Comparison of ENCODE assay signal across 8 mouse cellular contexts in genomic region chr5:137746282-137746850, GRCm38 (mm10). TPM values are rescaled to one million over a fixed set of nuclear protein-coding genes. Genes with fewer than 3 reads are reported as not detected.
A peak's percentile ranks its signal among the peaks of the same experiment; 100 is the strongest.
DNase-seq lines count a peak whose midpoint lies in the region; ATAC-seq and TF ChIP-seq lines count a peak whose summit lies in the region.

No protein-coding gene starts in this region.

- H3K36me3 ChIP-seq in embryonic facial prominence, embryonic 10.5 days (replicated peaks) = peaks cover 20% of the 10 kb centered on the region
- peaks cover 18% of the 10 kb centered on the region for H3K36me3 ChIP-seq in heart, embryonic 12.5 days
- H3K36me3 ChIP-seq in spleen, adult 2 months (ENCODE audit: control insufficient read depth, insufficient read depth, low read length) = peaks cover 5% of the 10 kb centered on the region

- under 1% methylated on average over 20 of the region's 20 CpGs for WGBS in embryonic facial prominence, embryonic 10.5 days
- 0% methylated on average over 20 of the region's 20 CpGs for WGBS in heart, embryonic 12.5 days
- under 1% methylated on average over 20 of the region's 20 CpGs for WGBS in spleen, adult 2 months

- H3K4me3 ChIP-seq in embryonic facial prominence, embryonic 10.5 days = peak overlapping the region; percentile 88
- peak overlapping the region; percentile 92 for H3K4me3 ChIP-seq in heart, embryonic 12.5 days
- peak overlapping the region; percentile 90 for H3K4me3 ChIP-seq in spleen, adult 2 months (ENCODE audit: extremely low read depth, insufficient read depth, insufficient read length)

- DNase-seq in urinary bladder, adult 2 months (ENCODE audit: low spot score) = peak; percentile 60
- DNase-seq in urinary bladder, postnatal 10 days (ENCODE audit: low spot score) = no peak
- DNase-seq in embryonic facial prominence, embryonic 10.5 days (ENCODE audit: low spot score) = peak; percentile 81
- peak; percentile 85 for DNase-seq in kidney, postnatal 10 days
- DNase-seq in spleen, adult 2 months (ENCODE audit: low read depth in 1 of 2, low spot score in 2 of 2) = peak in 1 of 2 experiments; percentile 65
- DNase-seq in layer of hippocampus, adult 9-11 months = no peak

- no peaks in the 10 kb centered on the region for H3K9me3 ChIP-seq in embryonic facial prominence, embryonic 10.5 days
- H3K9me3 ChIP-seq in heart, embryonic 12.5 days (replicated peaks) = no peaks in the 10 kb centered on the region

- peaks cover 49% of the 10 kb centered on the region for H3K4me1 ChIP-seq in embryonic facial prominence, embryonic 10.5 days
- H3K4me1 ChIP-seq in heart, embryonic 12.5 days (replicated peaks) = peaks cover 45% of the 10 kb centered on the region
- H3K4me1 ChIP-seq in spleen, adult 2 months (ENCODE audit: control insufficient read depth, insufficient read depth, insufficient read length) = peaks cover 17% of the 10 kb centered on the region

- H3K27me3 ChIP-seq in embryonic facial prominence, embryonic 10.5 days (replicated peaks; ENCODE audit: low read depth, poor library complexity, severe bottlenecking) = no peaks in the 10 kb centered on the region
- no peaks in the 10 kb centered on the region for H3K27me3 ChIP-seq in heart, embryonic 12.5 days (replicated peaks)
- H3K27me3 ChIP-seq in spleen, adult 2 months (ENCODE audit: control insufficient read depth, insufficient read depth, low read length) = no peaks in the 10 kb centered on the region; the same call in 1 of the 2 replicates

- peak; percentile 67 for ATAC-seq in heart, embryonic 12.5 days (ENCODE audit: insufficient number of reproducible peaks, low FRiP score)
- peak; percentile 22; the same call in 1 of the 2 replicates for ATAC-seq in megakaryocyte, adult 5-6 weeks (ENCODE audit: poor library complexity, severe bottlenecking)

- no peak for TF ChIP-seq POLR2A in spleen, adult 2 months (IDR thresholded peaks at IDR 0.05; ENCODE audit: low read depth, low read length)

- peak overlapping the region; percentile 99 for H3K4me2 ChIP-seq in heart, embryonic 12.5 days

- no peak for TF ChIP-seq CTCF in spleen, adult 2 months (IDR thresholded peaks at IDR 0.05; ENCODE audit: extremely low read depth, insufficient read depth, insufficient read length, insufficient replicate concordance)

- peak overlapping the region; percentile 93 for H3K27ac ChIP-seq in embryonic facial prominence, embryonic 10.5 days (replicated peaks)
- peak overlapping the region; percentile 99 for H3K27ac ChIP-seq in heart, embryonic 12.5 days (ENCODE audit: poor library complexity, severe bottlenecking)
- peak overlapping the region; percentile 99 for H3K27ac ChIP-seq in spleen, adult 2 months (ENCODE audit: insufficient read depth, low read length)

- peak overlapping the region; percentile 99 for H3K9ac ChIP-seq in heart, embryonic 12.5 days

RNA-seq across cellular contexts. Expression of gene Tsc22d4, which starts 0.8 kb away (rescaled TPM):
- polyA plus RNA-seq in urinary bladder, adult 2 months (2012; rRNA removed) = 68.8 and 109 TPM in 2 replicates
- 89.8 and 94.3 TPM in 2 replicates for polyA plus RNA-seq in embryonic facial prominence, embryonic 10.5 days (2016; fragmentation: Nextera tagmentation; extraction: Ambion mirVana)
- polyA plus RNA-seq in heart, embryonic 12.5 days (2016; fragmentation: Nextera tagmentation; extraction: Ambion mirVana) = 144 and 154 TPM in 2 replicates
- total RNA-seq in megakaryocyte, adult 5-6 weeks (2015) = 55.9 and 74.7 TPM in 2 replicates
- total RNA-seq in megakaryocyte, adult 5-6 weeks (2017) = 112 and 113 TPM in 2 replicates
- polyA plus RNA-seq in spleen, adult 2 months (2012; rRNA removed) = 133 and 180 TPM in 2 replicates

RNA-seq across cellular contexts. Expression of gene Nyap1, which starts 5.0 kb away (rescaled TPM):
- 6.7 and 7.6 TPM in 2 replicates for polyA plus RNA-seq in urinary bladder, adult 2 months (2012; rRNA removed)
- 3.0 and 3.6 TPM in 2 replicates for polyA plus RNA-seq in embryonic facial prominence, embryonic 10.5 days (2016; fragmentation: Nextera tagmentation; extraction: Ambion mirVana)
- 1.2 and 1.7 TPM in 2 replicates for polyA plus RNA-seq in heart, embryonic 12.5 days (2016; fragmentation: Nextera tagmentation; extraction: Ambion mirVana)
- total RNA-seq in megakaryocyte, adult 5-6 weeks (2015) = 0.21 and 0.27 TPM in 2 replicates
- total RNA-seq in megakaryocyte, adult 5-6 weeks (2017) = 0.84 and 1.1 TPM in 2 replicates
- 1.2 and 1.9 TPM in 2 replicates for polyA plus RNA-seq in spleen, adult 2 months (2012; rRNA removed)

RNA-seq across cellular contexts. Expression of gene Ppp1r35, which starts 32.3 kb away (rescaled TPM):
- 20.1 and 26.6 TPM in 2 replicates for polyA plus RNA-seq in urinary bladder, adult 2 months (2012; rRNA removed)
- 47.9 and 49.1 TPM in 2 replicates for polyA plus RNA-seq in embryonic facial prominence, embryonic 10.5 days (2016; fragmentation: Nextera tagmentation; extraction: Ambion mirVana)
- 28.0 and 31.8 TPM in 2 replicates for polyA plus RNA-seq in heart, embryonic 12.5 days (2016; fragmentation: Nextera tagmentation; extraction: Ambion mirVana)
- total RNA-seq in megakaryocyte, adult 5-6 weeks (2015) = 48.6 and 55.3 TPM in 2 replicates
- total RNA-seq in megakaryocyte, adult 5-6 weeks (2017) = 34.1 and 40.1 TPM in 2 replicates
- polyA plus RNA-seq in spleen, adult 2 months (2012; rRNA removed) = 43.9 and 55.3 TPM in 2 replicates

RNA-seq across cellular contexts. Expression of gene Mepce, which starts 41.1 kb away (rescaled TPM):
- 33.9 and 39.3 TPM in 2 replicates for polyA plus RNA-seq in urinary bladder, adult 2 months (2012; rRNA removed)
- 9.1 and 11.5 TPM in 2 replicates for polyA plus RNA-seq in embryonic facial prominence, embryonic 10.5 days (2016; fragmentation: Nextera tagmentation; extraction: Ambion mirVana)
- polyA plus RNA-seq in heart, embryonic 12.5 days (2016; fragmentation: Nextera tagmentation; extraction: Ambion mirVana) = 8.8 and 11.0 TPM in 2 replicates
- total RNA-seq in megakaryocyte, adult 5-6 weeks (2015) = 20.9 and 24.0 TPM in 2 replicates
- 16.2 and 22.8 TPM in 2 replicates for total RNA-seq in megakaryocyte, adult 5-6 weeks (2017)
- polyA plus RNA-seq in spleen, adult 2 months (2012; rRNA removed) = 36.9 and 44.4 TPM in 2 replicates

RNA-seq across cellular contexts. Expression of gene Zcwpw1, which starts 41.2 kb away (rescaled TPM):
- polyA plus RNA-seq in urinary bladder, adult 2 months (2012; rRNA removed) = 3.3 and 5.0 TPM in 2 replicates
- 14.5 and 17.5 TPM in 2 replicates for polyA plus RNA-seq in embryonic facial prominence, embryonic 10.5 days (2016; fragmentation: Nextera tagmentation; extraction: Ambion mirVana)
- polyA plus RNA-seq in heart, embryonic 12.5 days (2016; fragmentation: Nextera tagmentation; extraction: Ambion mirVana) = 10.9 and 11.4 TPM in 2 replicates
- total RNA-seq in megakaryocyte, adult 5-6 weeks (2015) = 6.4 and 10.0 TPM in 2 replicates
- 16.1 and 18.1 TPM in 2 replicates for total RNA-seq in megakaryocyte, adult 5-6 weeks (2017)
- 1.6 and 2.4 TPM in 2 replicates for polyA plus RNA-seq in spleen, adult 2 months (2012; rRNA removed)

Comparison
In these comparisons a context has a peak if more than half of its experiments do, and no peak if none do; other contexts are left out.
1. DNase-seq: peak in urinary bladder, adult 2 months (single experiment), embryonic facial prominence, embryonic 10.5 days (single experiment) and kidney, postnatal 10 days (single experiment); none in urinary bladder, postnatal 10 days (single experiment) and layer of hippocampus, adult 9-11 months (single experiment).
2. Peak in every context shown above with its lines, with median percentiles within 50 percentile points of each other: H3K27ac ChIP-seq and H3K4me3 ChIP-seq.